Mouse (Mus musculus): ENCODE results near the gene Orm3.

GRCm38 (mm10) chr4:63348524-63348923, 7.4 kb upstream of the Orm3 start:
- TF ChIP-seq EP300 (IDR thresholded peaks at IDR 0.05; ENCODE audit: insufficient read depth, low read depth, low read length) (no peak), CTCF (IDR thresholded peaks at IDR 0.05) (no peak), POLR2A (IDR thresholded peaks at IDR 0.05; ENCODE audit: insufficient read depth, low read depth, low read length) (no peak)
